Mouse (Mus musculus): Measurements from ENCODE around the gene Tnxb. TPM values are rescaled to one million over a fixed set of nuclear protein-coding genes. Genes with fewer than 3 reads are reported as not detected.
"Not testable (repeated sequence)": the region's sequence is repeated elsewhere in the genome, so short reads cannot be mapped to it uniquely, and the experiment has no call there.

Gene Tnxb
- polyA plus RNA-seq, 1 experiment from 2014 or later, result 3.1 TPM

GRCm38 (mm10) chr17:34729779-34730553, 59.6 kb downstream of the Tnxb start:
- not testable (repeated sequence) for H3K9ac ChIP-seq (ENCODE audit: low read depth, low read length); H3K36me3 ChIP-seq (ENCODE audit: control insufficient read depth, insufficient read depth, low read length); ATAC-seq (ENCODE audit: low read depth); H3K4me3 ChIP-seq (ENCODE audit: low read depth, low read length); H3K27ac ChIP-seq (replicated peaks; ENCODE audit: low read depth, low read length); H3K27me3 ChIP-seq (replicated peaks; ENCODE audit: control insufficient read depth, insufficient read depth, low read length); H3K4me2 ChIP-seq (ENCODE audit: low read depth, low read length); H3K4me1 ChIP-seq (ENCODE audit: control insufficient read depth, insufficient read depth, low read length); DNase-seq (ENCODE audit: low spot score); H3K9me3 ChIP-seq (ENCODE audit: control insufficient read depth, low read length)
- WGBS, result 68% methylated on average over 10 of the region's 12 CpGs

- H3K4me1 ChIP-seq (ENCODE audit: control insufficient read depth, insufficient read depth, low read length); DNase-seq (ENCODE audit: low spot score); ATAC-seq (ENCODE audit: low read depth); H3K27ac ChIP-seq (replicated peaks; ENCODE audit: low read depth, low read length); H3K9me3 ChIP-seq (ENCODE audit: control insufficient read depth, low read length); H3K4me2 ChIP-seq (ENCODE audit: low read depth, low read length); H3K9ac ChIP-seq (ENCODE audit: low read depth, low read length); H3K27me3 ChIP-seq (replicated peaks; ENCODE audit: control insufficient read depth, insufficient read depth, low read length); H3K36me3 ChIP-seq (ENCODE audit: control insufficient read depth, insufficient read depth, low read length); H3K4me3 ChIP-seq (ENCODE audit: low read depth, low read length): not testable (repeated sequence)
- WGBS, result 85% methylated on average over 5 of the region's 5 CpGs
Observed at GRCm38 (mm10) chr17:34737466-34737865, 67.1 kb downstream of the Tnxb start.

GRCm38 (mm10) chr17:34739708-34740107, 69.4 kb downstream of the Tnxb start:
- not testable (repeated sequence) for H3K4me2 ChIP-seq (ENCODE audit: low read depth, low read length); H3K27ac ChIP-seq (replicated peaks; ENCODE audit: low read depth, low read length); H3K36me3 ChIP-seq (ENCODE audit: control insufficient read depth, insufficient read depth, low read length); ATAC-seq (ENCODE audit: low read depth); H3K9me3 ChIP-seq (ENCODE audit: control insufficient read depth, low read length); DNase-seq (ENCODE audit: low spot score); H3K9ac ChIP-seq (ENCODE audit: low read depth, low read length); H3K4me1 ChIP-seq (ENCODE audit: control insufficient read depth, insufficient read depth, low read length); H3K27me3 ChIP-seq (replicated peaks; ENCODE audit: control insufficient read depth, insufficient read depth, low read length); H3K4me3 ChIP-seq (ENCODE audit: low read depth, low read length)
- WGBS, result 84% methylated on average over 7 of the region's 7 CpGs

GRCm38 (mm10) chr17:34740280-34740679, 69.9 kb downstream of the Tnxb start:
- no peaks in the 10 kb centered on the region for H3K27me3 ChIP-seq (replicated peaks; ENCODE audit: control insufficient read depth, insufficient read depth, low read length)
- no peak for DNase-seq (ENCODE audit: low spot score)

GRCm38 (mm10) chr17:34743719-34744118, 73.4 kb downstream of the Tnxb start, which contains the start of gene C4b:
TSS of gene C4b (minus strand) at chr17:34743882.
- Histone ChIP-seq H3K36me3 (ENCODE audit: control insufficient read depth, insufficient read depth, low read length) (no peaks in the 10 kb centered on the region), H3K4me3 (ENCODE audit: low read depth, low read length) (no peak within 1 kb of the TSS), H3K27me3 (replicated peaks; ENCODE audit: control insufficient read depth, insufficient read depth, low read length) (no peaks in the 10 kb centered on the region), H3K27ac (replicated peaks; ENCODE audit: low read depth, low read length) (no peak within 1 kb of the TSS), H3K4me2 (ENCODE audit: low read depth, low read length) (no peak within 1 kb of the TSS), H3K4me1 (ENCODE audit: control insufficient read depth, insufficient read depth, low read length) (no peaks in the 10 kb centered on the region), H3K9ac (ENCODE audit: low read depth, low read length) (no peak within 1 kb of the TSS), H3K9me3 (ENCODE audit: control insufficient read depth, low read length) (peaks cover 5% of the 10 kb centered on the region; the same call in 1 of the 2 replicates)
- ATAC-seq (ENCODE audit: low read depth), result no peak
- 84% methylated on average over 7 of the region's 7 CpGs for WGBS
- DNase-seq (ENCODE audit: low spot score), result no peak

More at GRCm38 (mm10) chr17:34740280-34740679, 69.9 kb downstream of the Tnxb start:
- no peaks in the 10 kb centered on the region for H3K9me3 ChIP-seq (ENCODE audit: control insufficient read depth, low read length)
- no peak overlapping the region for H3K27ac ChIP-seq (replicated peaks; ENCODE audit: low read depth, low read length)
- H3K4me2 ChIP-seq (ENCODE audit: low read depth, low read length), result no peak overlapping the region
- H3K9ac ChIP-seq (ENCODE audit: low read depth, low read length), result no peak overlapping the region
- no peak for ATAC-seq (ENCODE audit: low read depth)
- no peaks in the 10 kb centered on the region for H3K4me1 ChIP-seq (ENCODE audit: control insufficient read depth, insufficient read depth, low read length)
- WGBS, result 72% methylated on average over 4 of the region's 4 CpGs
- H3K4me3 ChIP-seq (ENCODE audit: low read depth, low read length), result no peak overlapping the region
- no peaks in the 10 kb centered on the region for H3K36me3 ChIP-seq (ENCODE audit: control insufficient read depth, insufficient read depth, low read length)

- DNase-seq (ENCODE audit: low spot score), result no peak
- H3K4me3 ChIP-seq (ENCODE audit: low read depth, low read length), result no peak overlapping the region
- WGBS, result 75% methylated on average over 6 of the region's 6 CpGs
Observed at GRCm38 (mm10) chr17:34744206-34744605, 73.9 kb downstream of the Tnxb start.

GRCm38 (mm10) chr17:34744611-34745010, 74.3 kb downstream of the Tnxb start:
- H3K9me3 ChIP-seq (ENCODE audit: control insufficient read depth, low read length), result peaks cover 14% of the 10 kb centered on the region; the same call in 1 of the 2 replicates
- DNase-seq (ENCODE audit: low spot score); H3K4me3 ChIP-seq (ENCODE audit: low read depth, low read length); H3K27me3 ChIP-seq (replicated peaks; ENCODE audit: control insufficient read depth, insufficient read depth, low read length); H3K9ac ChIP-seq (ENCODE audit: low read depth, low read length); H3K27ac ChIP-seq (replicated peaks; ENCODE audit: low read depth, low read length); H3K36me3 ChIP-seq (ENCODE audit: control insufficient read depth, insufficient read depth, low read length); H3K4me2 ChIP-seq (ENCODE audit: low read depth, low read length); ATAC-seq (ENCODE audit: low read depth); H3K4me1 ChIP-seq (ENCODE audit: control insufficient read depth, insufficient read depth, low read length): not testable (repeated sequence)
- 92% methylated on average over 5 of the region's 6 CpGs for WGBS

More at GRCm38 (mm10) chr17:34744206-34744605, 73.9 kb downstream of the Tnxb start:
- Histone ChIP-seq H3K27me3 (replicated peaks; ENCODE audit: control insufficient read depth, insufficient read depth, low read length) (no peaks in the 10 kb centered on the region), H3K27ac (replicated peaks; ENCODE audit: low read depth, low read length) (no peak overlapping the region), H3K4me2 (ENCODE audit: low read depth, low read length) (no peak overlapping the region), H3K4me1 (ENCODE audit: control insufficient read depth, insufficient read depth, low read length) (no peaks in the 10 kb centered on the region), H3K36me3 (ENCODE audit: control insufficient read depth, insufficient read depth, low read length) (no peaks in the 10 kb centered on the region), H3K9ac (ENCODE audit: low read depth, low read length) (no peak overlapping the region), H3K9me3 (ENCODE audit: control insufficient read depth, low read length) (peaks cover 10% of the 10 kb centered on the region; the same call in 1 of the 2 replicates)
- no peak for ATAC-seq (ENCODE audit: low read depth)

GRCm38 (mm10) chr17:34745166-34745565, 74.8 kb downstream of the Tnxb start:
- H3K4me2 ChIP-seq (ENCODE audit: low read depth, low read length); H3K36me3 ChIP-seq (ENCODE audit: control insufficient read depth, insufficient read depth, low read length); DNase-seq (ENCODE audit: low spot score); H3K9ac ChIP-seq (ENCODE audit: low read depth, low read length); H3K27ac ChIP-seq (replicated peaks; ENCODE audit: low read depth, low read length); ATAC-seq (ENCODE audit: low read depth); H3K27me3 ChIP-seq (replicated peaks; ENCODE audit: control insufficient read depth, insufficient read depth, low read length); H3K4me1 ChIP-seq (ENCODE audit: control insufficient read depth, insufficient read depth, low read length); H3K4me3 ChIP-seq (ENCODE audit: low read depth, low read length): not testable (repeated sequence)
- 97% methylated on average over 4 of the region's 4 CpGs for WGBS
- H3K9me3 ChIP-seq (ENCODE audit: control insufficient read depth, low read length), result peaks cover 15% of the 10 kb centered on the region; the same call in 1 of the 2 replicates

- Histone ChIP-seq H3K27ac (replicated peaks; ENCODE audit: low read depth, low read length) (no peak overlapping the region), H3K9me3 (ENCODE audit: control insufficient read depth, low read length) (peaks cover 15% of the 10 kb centered on the region; the same call in 1 of the 2 replicates), H3K27me3 (replicated peaks; ENCODE audit: control insufficient read depth, insufficient read depth, low read length) (no peaks in the 10 kb centered on the region), H3K36me3 (ENCODE audit: control insufficient read depth, insufficient read depth, low read length) (no peaks in the 10 kb centered on the region), H3K4me2 (ENCODE audit: low read depth, low read length) (no peak overlapping the region), H3K9ac (ENCODE audit: low read depth, low read length) (no peak overlapping the region), H3K4me3 (ENCODE audit: low read depth, low read length) (no peak overlapping the region), H3K4me1 (ENCODE audit: control insufficient read depth, insufficient read depth, low read length) (no peaks in the 10 kb centered on the region)
- WGBS, result 59% methylated on average over 5 of the region's 5 CpGs
- ATAC-seq (ENCODE audit: low read depth) (no peak), DNase-seq (ENCODE audit: low spot score) (no peak)
Observed at GRCm38 (mm10) chr17:34746531-34746930, 76.2 kb downstream of the Tnxb start.
